ENCODE assay signal across 20 mouse cellular contexts in the genomic region with DNA sequence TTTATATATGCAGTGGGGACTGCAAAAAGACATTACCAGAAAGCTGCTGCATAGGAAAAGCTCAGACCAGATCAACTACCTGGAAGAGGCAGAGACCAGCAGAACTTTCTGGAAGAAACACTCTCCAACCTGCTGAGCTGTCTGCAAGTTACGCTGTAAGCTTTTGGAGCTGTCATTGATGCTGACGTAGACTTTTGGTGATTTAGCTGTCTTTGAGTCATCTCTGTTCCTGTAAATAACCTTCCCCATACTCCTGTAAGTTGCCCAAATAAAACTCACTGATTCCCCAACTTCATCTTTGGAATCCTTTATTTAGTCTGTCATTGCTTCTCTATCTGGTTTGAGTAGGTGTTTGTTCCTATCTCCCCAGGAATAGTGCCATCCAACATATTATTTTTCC.
A peak's percentile ranks its signal among the peaks of the same experiment; 100 is the strongest.
DNase-seq lines count a peak whose midpoint lies in the region; ATAC-seq lines count a peak whose summit lies in the region.
"Had no signal": no experiment of that assay in that cellular context is flagged by ENCODE, and none has a peak within 500 bp of the region (broad histone marks: within the 10 kb centered on the region; RNA-seq: fewer than 3 reads in every experiment).

No protein-coding gene starts in this region.

- peak; percentile 45; the same call in 1 of the 2 replicates for ATAC-seq in frontal cortex, adult (ENCODE audit: low TSS enrichment)
- ATAC-seq: activated CD4-positive, CD25-positive, alpha-beta regulatory T cell, adult 4 months; CD4-positive, CD25-positive, alpha-beta regulatory T cell, adult 4 months; Patski had no signal

- DNase-seq in adrenal gland, adult 2 months: peak; percentile 4
- no peak for DNase-seq in adrenal gland, adult (ENCODE audit: inconsistent age in 2 of 2, low spot score in 1 of 2)
- DNase-seq in frontal cortex, adult 2 months (ENCODE audit: extremely low spot score in 1 of 2, low spot score in 1 of 2): no peak
- DNase-seq in brain, adult 2 months (ENCODE audit: low read depth, low spot score): peak; percentile 63
- no peak for DNase-seq in natural killer cell, adult 2 months (ENCODE audit: low spot score in 2 of 2)
- DNase-seq: adrenal gland, adult 8-10 months; adrenal gland, postnatal 10 days; adrenal gland, postnatal 14 days; adrenal gland, postnatal 25 days; B cell, adult 2 months; cerebellum, adult 11 months; cerebellum, adult 11-12 months; cerebellum, adult 18-20 months; cerebellum, adult 2 months; cerebellum, adult 8-10 months; cerebellum, adult 9-10 months had no signal

Comparison
In these comparisons a context has a peak if more than half of its experiments do, and no peak if none do; other contexts are left out.
1. DNase-seq: peak in adrenal gland, adult 2 months (single experiment) and brain, adult 2 months (single experiment); none in adrenal gland, adult (0 of 2), frontal cortex, adult 2 months (0 of 2) and natural killer cell, adult 2 months (0 of 2).